Mouse (Mus musculus): ENCODE results near the gene Palm3.

- TF ChIP-seq CTCF (IDR thresholded peaks at IDR 0.05; ENCODE audit: low read depth) (no peak), EP300 (optimal IDR thresholded peaks at IDR 0.05) (no peak)
Observed at GRCm38 (mm10) chr8:84003612-84004246, 17.5 kb upstream of the Palm3 start.

Measured in stomach, postnatal 0 days (tissue).